Mouse (Mus musculus): ENCODE data around the gene Sytl1.

The Sytl1 gene

GRCm38 (mm10) chr4:133242710-133243109, 20.2 kb downstream of the Sytl1 start:
- TF ChIP-seq GATA4 (IDR thresholded peaks at IDR 0.05; ENCODE audit: insufficient replicate concordance, low read length) = no peak

- TF ChIP-seq GATA4 (IDR thresholded peaks at IDR 0.05; ENCODE audit: insufficient replicate concordance, low read length) = no peak
These were observed 21.0 kb downstream of the Sytl1 start for GRCm38 (mm10) chr4:133241910-133242309.

- TF ChIP-seq GATA4 (IDR thresholded peaks at IDR 0.05; ENCODE audit: insufficient replicate concordance, low read length) = no peak
These were observed 21.7 kb downstream of the Sytl1 start for GRCm38 (mm10) chr4:133240934-133241908.

GRCm38 (mm10) chr4:133240490-133240921, 22.4 kb downstream of the Sytl1 start, which contains the start of gene Map3k6:
TSS of gene Map3k6 (plus strand) at chr4:133240818.
- no peak for TF ChIP-seq GATA4 (IDR thresholded peaks at IDR 0.05; ENCODE audit: insufficient replicate concordance, low read length)

GRCm38 (mm10) chr4:133237911-133238310, 25.0 kb downstream of the Sytl1 start:
- no peak for TF ChIP-seq GATA4 (IDR thresholded peaks at IDR 0.05; ENCODE audit: insufficient replicate concordance, low read length)

GRCm38 (mm10) chr4:133235415-133235814, 27.5 kb downstream of the Sytl1 start:
- TF ChIP-seq GATA4 (IDR thresholded peaks at IDR 0.05; ENCODE audit: insufficient replicate concordance, low read length) = no peak

- no peak for TF ChIP-seq GATA4 (IDR thresholded peaks at IDR 0.05; ENCODE audit: insufficient replicate concordance, low read length)
These were observed 28.1 kb downstream of the Sytl1 start for GRCm38 (mm10) chr4:133234771-133235170.

- no peak for TF ChIP-seq GATA4 (IDR thresholded peaks at IDR 0.05; ENCODE audit: insufficient replicate concordance, low read length)
These were observed 29.5 kb downstream of the Sytl1 start for GRCm38 (mm10) chr4:133233285-133233976.

- no peak for TF ChIP-seq GATA4 (IDR thresholded peaks at IDR 0.05; ENCODE audit: insufficient replicate concordance, low read length)
These were observed 33.3 kb downstream of the Sytl1 start for GRCm38 (mm10) chr4:133229582-133229981.

GRCm38 (mm10) chr4:133227636-133228035, 35.3 kb downstream of the Sytl1 start:
- TF ChIP-seq GATA4 (IDR thresholded peaks at IDR 0.05; ENCODE audit: insufficient replicate concordance, low read length) = no peak

GRCm38 (mm10) chr4:133226073-133226472, 36.8 kb downstream of the Sytl1 start:
- TF ChIP-seq GATA4 (IDR thresholded peaks at IDR 0.05; ENCODE audit: insufficient replicate concordance, low read length) = no peak

- no peak for TF ChIP-seq GATA4 (IDR thresholded peaks at IDR 0.05; ENCODE audit: insufficient replicate concordance, low read length)
These were observed 39.0 kb downstream of the Sytl1 start for GRCm38 (mm10) chr4:133223875-133224274.

- no peak for TF ChIP-seq GATA4 (IDR thresholded peaks at IDR 0.05; ENCODE audit: insufficient replicate concordance, low read length)
These were observed 41.2 kb downstream of the Sytl1 start for GRCm38 (mm10) chr4:133221701-133222100.

GRCm38 (mm10) chr4:133220656-133221055, 42.3 kb downstream of the Sytl1 start:
- TF ChIP-seq GATA4 (IDR thresholded peaks at IDR 0.05; ENCODE audit: insufficient replicate concordance, low read length) = no peak

- TF ChIP-seq GATA4 (IDR thresholded peaks at IDR 0.05; ENCODE audit: insufficient replicate concordance, low read length) = no peak
These were observed 44.2 kb downstream of the Sytl1 start for GRCm38 (mm10) chr4:133218745-133219144.

GRCm38 (mm10) chr4:133217641-133218040, 45.3 kb downstream of the Sytl1 start:
- no peak for TF ChIP-seq GATA4 (IDR thresholded peaks at IDR 0.05; ENCODE audit: insufficient replicate concordance, low read length)
